Mouse (Mus musculus): Measurements from ENCODE around the gene Prim2. TPM values are rescaled to one million over a fixed set of nuclear protein-coding genes. Genes with fewer than 3 reads are reported as not detected.

Gene Prim2
- total RNA-seq, 1 experiment = 39.0 TPM

DNA sequence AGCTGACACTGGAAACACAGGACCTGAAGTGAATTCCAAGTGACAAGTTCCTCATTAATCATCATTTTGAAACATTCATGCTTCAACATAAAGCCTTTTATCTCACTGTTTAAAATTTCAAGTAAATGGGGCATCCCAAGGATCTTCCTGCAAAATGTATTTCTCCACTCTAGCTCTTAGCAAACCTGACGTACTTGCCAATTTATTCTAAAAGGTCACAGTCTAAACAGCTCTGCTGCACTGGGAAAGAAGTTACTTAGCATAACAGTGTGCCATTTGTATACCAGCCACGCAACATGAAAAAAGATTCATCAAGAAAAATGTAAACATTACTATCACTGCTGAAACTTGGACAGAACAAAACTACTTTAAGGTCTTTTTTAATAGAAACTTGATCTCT, 61.5 kb downstream of the Prim2 start:
- no peaks in the 10 kb centered on the region; the same call in 1 of the 2 replicates for H3K36me3 ChIP-seq (ENCODE audit: control insufficient read depth, insufficient read depth, low read length, poor library complexity, severe bottlenecking)
- no peak for TF ChIP-seq ZC3H11A (IDR thresholded peaks at IDR 0.05; ENCODE audit: borderline replicate concordance, low read depth, low read length)
- TF ChIP-seq MAFK (IDR thresholded peaks at IDR 0.05; ENCODE audit: insufficient read depth, low read depth, low read length) = no peak
- TF ChIP-seq HCFC1 (IDR thresholded peaks at IDR 0.05; ENCODE audit: borderline replicate concordance, insufficient read depth, low read length) = no peak
- TF ChIP-seq ZNF384 (IDR thresholded peaks at IDR 0.05; ENCODE audit: low read depth, low read length) = no peak
- TF ChIP-seq CHD2 (IDR thresholded peaks at IDR 0.05; ENCODE audit: low read depth, low read length) = no peak
- no peak overlapping the region for H3K4me3 ChIP-seq (ENCODE audit: insufficient read depth in 1 of 2, low read depth in 1 of 2, low read length in 2 of 2, poor library complexity in 1 of 2, severe bottlenecking in 1 of 2)
- H3K9me3 ChIP-seq (ENCODE audit: control insufficient read depth, insufficient read depth, low read depth, low read length) = no peaks in the 10 kb centered on the region
- no peak for DNase-seq (ENCODE audit: low read depth, low spot score)
- in situ Hi-C loops (cut with MboI; ENCODE audit: low sequenced_read_pairs in 2 of 2, unreplicated experiment in 2 of 2) = no loop called here
- H3K9ac ChIP-seq (ENCODE audit: insufficient read depth, low read depth, low read length, poor library complexity, severe bottlenecking) = no peak overlapping the region
- H3K4me1 ChIP-seq (ENCODE audit: control insufficient read depth in 2 of 2, insufficient read depth in 2 of 2, low read length in 2 of 2, poor library complexity in 1 of 2) = no peaks in the 10 kb centered on the region
- H3K27ac ChIP-seq (ENCODE audit: insufficient read depth, low read depth, low read length, poor library complexity, severe bottlenecking) = no peak overlapping the region

DNA sequence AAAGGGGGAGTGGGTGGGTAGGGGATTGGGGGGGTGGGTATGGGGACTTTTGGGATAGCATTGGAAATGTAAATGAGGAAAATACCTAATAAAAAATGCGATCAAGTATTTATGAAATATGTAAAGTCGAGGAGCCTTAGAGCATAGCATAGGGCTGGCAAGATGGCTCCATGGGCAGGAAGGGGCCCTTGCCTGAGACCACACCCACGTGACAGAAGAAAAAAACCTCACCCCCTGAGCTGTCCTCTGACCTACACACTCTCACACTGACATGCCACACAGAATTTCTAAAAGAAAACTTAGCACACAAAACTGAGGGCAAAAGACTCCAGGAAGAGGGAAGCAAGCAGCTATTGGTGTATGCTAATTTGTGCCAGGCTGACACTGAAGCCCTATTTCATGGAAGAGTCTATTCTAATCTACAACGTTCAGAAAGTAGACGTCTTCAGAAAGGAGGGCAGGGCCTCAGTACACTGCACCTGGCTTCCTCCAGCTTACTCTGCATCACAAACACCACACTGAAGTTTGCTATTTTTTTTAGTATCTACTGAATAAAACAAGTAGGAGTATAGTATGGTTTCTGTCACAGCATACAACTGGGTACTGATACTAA, 65.4 kb downstream of the Prim2 start:
- TF ChIP-seq ZNF384 (IDR thresholded peaks at IDR 0.05; ENCODE audit: low read depth, low read length) = no peak
- no peak for TF ChIP-seq HCFC1 (IDR thresholded peaks at IDR 0.05; ENCODE audit: borderline replicate concordance, insufficient read depth, low read length)
- no peak for TF ChIP-seq ZC3H11A (IDR thresholded peaks at IDR 0.05; ENCODE audit: borderline replicate concordance, low read depth, low read length)
- no peak overlapping the region for H3K9ac ChIP-seq (ENCODE audit: insufficient read depth, low read depth, low read length, poor library complexity, severe bottlenecking)
- in situ Hi-C loops (cut with MboI; ENCODE audit: low sequenced_read_pairs in 2 of 2, unreplicated experiment in 2 of 2) = no loop called here
- no peak overlapping the region for H3K4me3 ChIP-seq (ENCODE audit: insufficient read depth in 1 of 2, low read depth in 1 of 2, low read length in 2 of 2, poor library complexity in 1 of 2, severe bottlenecking in 1 of 2)
- DNase-seq (ENCODE audit: low read depth, low spot score) = no peak
- no peaks in the 10 kb centered on the region for H3K9me3 ChIP-seq (ENCODE audit: control insufficient read depth, insufficient read depth, low read depth, low read length)
- no peaks in the 10 kb centered on the region; the same call in 1 of the 2 replicates for H3K36me3 ChIP-seq (ENCODE audit: control insufficient read depth, insufficient read depth, low read length, poor library complexity, severe bottlenecking)
- no peak overlapping the region for H3K27ac ChIP-seq (ENCODE audit: insufficient read depth, low read depth, low read length, poor library complexity, severe bottlenecking)
- H3K4me1 ChIP-seq (ENCODE audit: control insufficient read depth in 2 of 2, insufficient read depth in 2 of 2, low read length in 2 of 2, poor library complexity in 1 of 2) = no peaks in the 10 kb centered on the region

DNA sequence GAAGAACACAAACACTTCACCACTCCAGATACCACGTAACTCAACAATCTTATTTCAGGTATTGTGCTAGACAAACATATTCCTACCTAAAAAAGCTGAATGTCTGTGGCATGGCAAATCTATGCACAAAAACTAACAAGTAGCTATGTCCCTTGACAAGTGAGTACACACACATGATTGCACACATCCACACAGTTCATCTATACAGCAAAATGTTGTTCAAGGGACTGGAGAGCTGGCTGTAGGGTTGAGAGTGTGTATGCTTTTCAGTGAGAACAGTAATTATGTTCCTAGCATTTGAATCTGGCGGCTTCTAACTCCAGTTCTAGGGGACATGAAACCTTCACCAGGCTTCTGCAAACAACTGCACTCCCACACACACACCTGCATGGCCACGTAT, 69.9 kb downstream of the Prim2 start:
- Histone ChIP-seq H3K4me3 (ENCODE audit: insufficient read depth in 1 of 2, low read depth in 1 of 2, low read length in 2 of 2, poor library complexity in 1 of 2, severe bottlenecking in 1 of 2) (no peak overlapping the region), H3K36me3 (ENCODE audit: control insufficient read depth, insufficient read depth, low read length, poor library complexity, severe bottlenecking) (no peaks in the 10 kb centered on the region), H3K9ac (ENCODE audit: insufficient read depth, low read depth, low read length, poor library complexity, severe bottlenecking) (no peak overlapping the region), H3K4me1 (ENCODE audit: control insufficient read depth in 2 of 2, insufficient read depth in 2 of 2, low read length in 2 of 2, poor library complexity in 1 of 2) (no peaks in the 10 kb centered on the region), H3K27ac (ENCODE audit: insufficient read depth, low read depth, low read length, poor library complexity, severe bottlenecking) (no peak overlapping the region), H3K9me3 (ENCODE audit: control insufficient read depth, insufficient read depth, low read depth, low read length) (no peaks in the 10 kb centered on the region)
- TF ChIP-seq CHD2 (IDR thresholded peaks at IDR 0.05; ENCODE audit: low read depth, low read length) (no peak), ZC3H11A (IDR thresholded peaks at IDR 0.05; ENCODE audit: borderline replicate concordance, low read depth, low read length) (no peak), MAFK (IDR thresholded peaks at IDR 0.05; ENCODE audit: insufficient read depth, low read depth, low read length) (no peak), ZNF384 (IDR thresholded peaks at IDR 0.05; ENCODE audit: low read depth, low read length) (no peak), HCFC1 (IDR thresholded peaks at IDR 0.05; ENCODE audit: borderline replicate concordance, insufficient read depth, low read length) (no peak)
- in situ Hi-C loops (cut with MboI; ENCODE audit: low sequenced_read_pairs in 2 of 2, unreplicated experiment in 2 of 2) = no loop called here
- no peak for DNase-seq (ENCODE audit: low read depth, low spot score)

DNA sequence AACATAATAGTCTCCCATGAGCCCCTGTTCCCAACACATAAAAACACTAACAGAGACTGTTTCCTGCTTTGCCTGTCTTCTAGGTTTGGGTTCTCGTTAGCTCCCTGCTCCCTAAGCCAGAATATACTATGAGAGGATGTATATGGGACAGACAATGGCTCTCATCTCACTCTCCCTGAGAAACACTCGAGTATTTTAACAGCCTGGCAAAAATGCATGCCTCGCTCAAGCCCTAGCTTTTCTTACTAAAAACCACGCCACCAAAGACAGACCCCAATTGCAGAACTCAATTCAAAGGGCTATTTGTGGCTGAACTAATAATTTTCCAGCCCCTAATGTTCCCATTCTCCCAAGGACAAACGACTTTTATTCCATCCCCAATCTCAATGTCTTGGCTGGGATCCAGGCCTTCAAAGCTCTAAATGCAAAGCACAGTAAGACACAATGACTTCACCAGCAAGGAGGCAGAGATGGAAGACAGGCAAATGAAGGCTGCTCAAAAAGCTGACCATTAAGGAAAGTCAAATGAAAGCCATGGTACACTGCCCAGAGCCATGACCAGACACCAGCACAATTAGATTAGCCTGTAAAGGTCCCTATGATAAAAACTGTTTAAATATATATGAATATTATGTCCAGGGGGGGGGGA, 70.5 kb downstream of the Prim2 start:
- in situ Hi-C loops (cut with MboI; ENCODE audit: low sequenced_read_pairs in 2 of 2, unreplicated experiment in 2 of 2) = no loop called here
- no peak for DNase-seq (ENCODE audit: low read depth, low spot score)

More for the DNA sequence above, 70.5 kb downstream of the Prim2 start:
- no peaks in the 10 kb centered on the region for H3K9me3 ChIP-seq (ENCODE audit: control insufficient read depth, insufficient read depth, low read depth, low read length)
- TF ChIP-seq ZC3H11A (IDR thresholded peaks at IDR 0.05; ENCODE audit: borderline replicate concordance, low read depth, low read length) (no peak), HCFC1 (IDR thresholded peaks at IDR 0.05; ENCODE audit: borderline replicate concordance, insufficient read depth, low read length) (no peak), MAFK (IDR thresholded peaks at IDR 0.05; ENCODE audit: insufficient read depth, low read depth, low read length) (no peak), CHD2 (IDR thresholded peaks at IDR 0.05; ENCODE audit: low read depth, low read length) (no peak), ZNF384 (IDR thresholded peaks at IDR 0.05; ENCODE audit: low read depth, low read length) (no peak)
- H3K27ac ChIP-seq (ENCODE audit: insufficient read depth, low read depth, low read length, poor library complexity, severe bottlenecking) = no peak overlapping the region
- no peak overlapping the region for H3K4me3 ChIP-seq (ENCODE audit: insufficient read depth in 1 of 2, low read depth in 1 of 2, low read length in 2 of 2, poor library complexity in 1 of 2, severe bottlenecking in 1 of 2)
- no peaks in the 10 kb centered on the region for H3K4me1 ChIP-seq (ENCODE audit: control insufficient read depth in 2 of 2, insufficient read depth in 2 of 2, low read length in 2 of 2, poor library complexity in 1 of 2)
- H3K36me3 ChIP-seq (ENCODE audit: control insufficient read depth, insufficient read depth, low read length, poor library complexity, severe bottlenecking) = no peaks in the 10 kb centered on the region
- no peak overlapping the region for H3K9ac ChIP-seq (ENCODE audit: insufficient read depth, low read depth, low read length, poor library complexity, severe bottlenecking)
